Mouse (Mus musculus) thymus, postnatal 36 days (tissue): ENCODE measurements around the gene Amz2.

Experiments
- DNase-seq, 2 experiments: peaks; one replicate each; pipeline ENCODE4 v3.0.0; 2022; ENCODE audit warnings: mixed read lengths in 2 of 2

Amz2 gene

GRCm38 (mm10) chr11:109425392-109426271 lies at the start of gene Amz2:
Gene Amz2 (plus strand): TSS chr11:109425946.
- DNase-seq, result peak; percentile 99 to 100

- DNase-seq, result no peak
These were observed 49.1 kb upstream of the Amz2 start for GRCm38 (mm10) chr11:109376484-109377143.

GRCm38 (mm10) chr11:109377477-109377876 lies 48.3 kb upstream of the Amz2 start:
- DNase-seq, result no peak

- DNase-seq, result no peak
These were observed 47.7 kb upstream of the Amz2 start for GRCm38 (mm10) chr11:109378051-109378450.

GRCm38 (mm10) chr11:109380662-109381061 lies 45.1 kb upstream of the Amz2 start:
- DNase-seq, result no peak

- no peak for DNase-seq
These were observed 40.5 kb upstream of the Amz2 start for GRCm38 (mm10) chr11:109385296-109385695.

- no peak for DNase-seq
These were observed 36.7 kb upstream of the Amz2 start for GRCm38 (mm10) chr11:109389046-109389445.

GRCm38 (mm10) chr11:109391200-109391599 lies 34.5 kb upstream of the Amz2 start:
- no peak for DNase-seq

- no peak for DNase-seq
These were observed 34.0 kb upstream of the Amz2 start for GRCm38 (mm10) chr11:109391760-109392159.

GRCm38 (mm10) chr11:109392601-109393000 lies 33.1 kb upstream of the Amz2 start:
- DNase-seq, result no peak

- DNase-seq, result no peak
These were observed 31.0 kb upstream of the Amz2 start for GRCm38 (mm10) chr11:109394758-109395157.

GRCm38 (mm10) chr11:109395291-109395690 lies 30.5 kb upstream of the Amz2 start:
- DNase-seq, result no peak

GRCm38 (mm10) chr11:109406431-109406830 lies 19.3 kb upstream of the Amz2 start:
- no peak for DNase-seq

- DNase-seq, result no peak
These were observed 15.4 kb upstream of the Amz2 start for GRCm38 (mm10) chr11:109410197-109410980.

GRCm38 (mm10) chr11:109413617-109414016 lies 12.1 kb upstream of the Amz2 start, which contains the start of gene 9930022D16Rik:
Gene 9930022D16Rik (plus strand): TSS chr11:109413917.
- no peak for DNase-seq

- DNase-seq, result no peak
These were observed 10.9 kb upstream of the Amz2 start for GRCm38 (mm10) chr11:109414802-109415201.

- DNase-seq, result no peak
These were observed 8.9 kb upstream of the Amz2 start for GRCm38 (mm10) chr11:109416709-109417420.

- DNase-seq, result no peak
These were observed 8.2 kb upstream of the Amz2 start for GRCm38 (mm10) chr11:109417472-109418040.

- no peak for DNase-seq
These were observed 6.3 kb upstream of the Amz2 start for GRCm38 (mm10) chr11:109419461-109419860.

- DNase-seq, result peak; percentile 70 to 79
These were observed 5.7 kb upstream of the Amz2 start for GRCm38 (mm10) chr11:109419961-109420566.

- no peak for DNase-seq
These were observed 5.2 kb upstream of the Amz2 start for GRCm38 (mm10) chr11:109420567-109420962.

- no peak for DNase-seq
These were observed 4.5 kb upstream of the Amz2 start for GRCm38 (mm10) chr11:109421205-109421604.
